Mouse (Mus musculus): Measurements from ENCODE around the gene Slc6a5.

DNA sequence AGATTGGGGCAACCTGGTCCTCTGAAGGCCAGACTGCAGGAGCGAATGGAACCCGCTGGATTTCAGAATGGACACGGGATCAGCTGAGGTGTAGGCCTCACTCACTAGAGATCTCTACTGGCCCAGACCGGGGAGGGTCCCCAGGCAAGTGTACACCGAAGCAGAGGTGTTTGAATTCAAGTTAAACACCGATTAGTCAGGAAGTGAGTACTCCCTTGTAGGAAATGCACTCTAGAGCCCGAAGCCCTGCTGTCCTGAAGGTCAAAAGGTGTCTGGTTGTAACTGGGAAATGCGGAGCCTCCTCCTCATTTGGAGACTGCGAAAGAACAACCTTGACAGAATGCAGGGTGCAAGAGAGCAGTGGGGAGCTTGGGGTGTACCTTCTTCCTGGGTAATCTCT is 5.0 kb downstream of the Slc6a5 start:
- TF ChIP-seq POLR2A (IDR thresholded peaks at IDR 0.05; ENCODE audit: low read depth, low read length) (no peak), CTCF (IDR thresholded peaks at IDR 0.05; ENCODE audit: borderline replicate concordance, insufficient read depth, low read length) (no peak)

Data from embryonic fibroblast, embryonic 13.5 days (primary cell).